Mouse (Mus musculus) bone marrow, adult 2 months (tissue): ENCODE measurements around the gene Ddah1. TPM values are rescaled to one million over a fixed set of nuclear protein-coding genes. Genes with fewer than 3 reads are reported as not detected.
"Not testable (repeated sequence)": the region's sequence is repeated elsewhere in the genome, so short reads cannot be mapped to it uniquely, and the experiment has no call there.

Experiments
- H3K27ac ChIP-seq: fragments of 200-500 bp; 2 replicates; pipeline ENCODE4 v1.5.1; 2012; ENCODE audit warnings: low read depth, mild to moderate bottlenecking, control low read depth, inconsistent platforms, low read length; ENCODE audit not compliant: control insufficient read depth, poor library complexity, insufficient read depth
- H3K4me1 ChIP-seq: fragments of 200-500 bp; 2 replicates; pipeline ENCODE4 v1.6.1; 2011; ENCODE audit warnings: low read length; ENCODE audit not compliant: control insufficient read depth, insufficient read depth
- H3K4me3 ChIP-seq: fragments of 200-500 bp; replicated peaks from 2 replicates; pipeline ENCODE3; 2011; ENCODE audit warnings: mild to moderate bottlenecking, low read depth, low read length, control low read depth; ENCODE audit not compliant: control insufficient read depth
- CTCF ChIP-seq: fragments of 200-500 bp; IDR thresholded peaks from 2 replicates; pipeline ENCODE4 v1.5.1; 2011; ENCODE audit warnings: low read length, control low read depth; ENCODE audit not compliant: control insufficient read depth, insufficient read depth
- POLR2A ChIP-seq: fragments of 200-500 bp; IDR thresholded peaks from 2 replicates; pipeline ENCODE4 v1.6.1; 2011; ENCODE audit warnings: low read depth, mild to moderate bottlenecking, control low read depth, low read length, borderline replicate concordance; ENCODE audit not compliant: control insufficient read depth
- WGBS: fragments of 180-500 bp; shearing (Covaris S2); methylation state at CpG from one replicate; pipeline ENCODE4 v1.1.7; 2018; 5-methylcytosine and 5-hydroxymethylcytosine counted together
- polyA plus RNA-seq: library from polyadenylated mRNA; stranded (reverse); fragments of >200 nt; gene quantifications from 2 replicates; pipeline ENCODE4 v1.2.4, GENCODE M21; 2011; ENCODE audit warnings: low replicate concordance; ENCODE audit not compliant: missing spikeins, insufficient read depth, insufficient read length

Ddah1 gene
- polyA plus RNA-seq, 1 experiment, result 2.4 TPM

GRCm38 (mm10) chr3:145904850-145905776, 146.6 kb downstream of the Ddah1 start:
- no peak overlapping the region for H3K4me3 ChIP-seq
- 41% methylated on average over 22 of the region's 22 CpGs for WGBS
- H3K4me1 ChIP-seq, result no peaks in the 10 kb centered on the region; the same call in 1 of the 2 replicates
- no peak overlapping the region for H3K27ac ChIP-seq
- TF ChIP-seq POLR2A (no peak), CTCF (peak; percentile 56)

GRCm38 (mm10) chr3:145906582-145906981, 148.1 kb downstream of the Ddah1 start:
- H3K4me3 ChIP-seq, result no peak overlapping the region
- H3K4me1 ChIP-seq, result no peaks in the 10 kb centered on the region; the same call in 1 of the 2 replicates
- 87% methylated on average over 9 of the region's 9 CpGs for WGBS
- no peak for TF ChIP-seq CTCF
- TF ChIP-seq POLR2A, result no peak
- H3K27ac ChIP-seq, result no peak overlapping the region

- Histone ChIP-seq H3K27ac (no peak overlapping the region), H3K4me3 (no peak overlapping the region), H3K4me1 (no peaks in the 10 kb centered on the region; the same call in 1 of the 2 replicates)
- TF ChIP-seq CTCF (no peak), POLR2A (no peak)
- 79% methylated on average over 7 of the region's 7 CpGs for WGBS
Measured at GRCm38 (mm10) chr3:145912512-145912911, 154.0 kb downstream of the Ddah1 start.

GRCm38 (mm10) chr3:145913263-145913662, 154.8 kb downstream of the Ddah1 start:
- TF ChIP-seq POLR2A (no peak), CTCF (no peak)
- 80% methylated on average over 6 of the region's 6 CpGs for WGBS
- no peak overlapping the region for H3K27ac ChIP-seq
- H3K4me3 ChIP-seq, result no peak overlapping the region
- H3K4me1 ChIP-seq, result no peaks in the 10 kb centered on the region; the same call in 1 of the 2 replicates

- H3K4me1 ChIP-seq, H3K4me3 ChIP-seq, H3K27ac ChIP-seq: not testable (repeated sequence)
- WGBS, result 81% methylated on average over 7 of the region's 7 CpGs
Measured at GRCm38 (mm10) chr3:145913942-145914341, 155.5 kb downstream of the Ddah1 start.

GRCm38 (mm10) chr3:145916374-145916773, 157.9 kb downstream of the Ddah1 start:
- Histone ChIP-seq H3K27ac (no peak overlapping the region), H3K4me3 (no peak overlapping the region), H3K4me1 (no peaks in the 10 kb centered on the region)
- TF ChIP-seq POLR2A (no peak), CTCF (no peak)
- 46% methylated on average over 5 of the region's 5 CpGs for WGBS

GRCm38 (mm10) chr3:145916826-145917225, 158.4 kb downstream of the Ddah1 start:
- Histone ChIP-seq H3K4me3 (no peak overlapping the region), H3K27ac (no peak overlapping the region), H3K4me1 (no peaks in the 10 kb centered on the region)
- 62% methylated on average over 4 of the region's 4 CpGs for WGBS
- TF ChIP-seq POLR2A (no peak), CTCF (no peak)

GRCm38 (mm10) chr3:145922019-145922854, 163.8 kb downstream of the Ddah1 start, which contains the start of gene Bcl10:
TSS of gene Bcl10 (plus strand) at chr3:145922804.
- H3K4me3 ChIP-seq, result peak within 1 kb of the TSS; percentile 62
- no peak for TF ChIP-seq POLR2A
- no peak for TF ChIP-seq CTCF
- WGBS, result 78% methylated on average over 11 of the region's 11 CpGs
- H3K27ac ChIP-seq, result peak within 1 kb of the TSS; percentile 39; the same call in 1 of the 2 replicates
- peaks cover 2% of the 10 kb centered on the region; the same call in 1 of the 2 replicates for H3K4me1 ChIP-seq
